ENCODE assay signal across 8 mouse cellular contexts in the genomic region with DNA sequence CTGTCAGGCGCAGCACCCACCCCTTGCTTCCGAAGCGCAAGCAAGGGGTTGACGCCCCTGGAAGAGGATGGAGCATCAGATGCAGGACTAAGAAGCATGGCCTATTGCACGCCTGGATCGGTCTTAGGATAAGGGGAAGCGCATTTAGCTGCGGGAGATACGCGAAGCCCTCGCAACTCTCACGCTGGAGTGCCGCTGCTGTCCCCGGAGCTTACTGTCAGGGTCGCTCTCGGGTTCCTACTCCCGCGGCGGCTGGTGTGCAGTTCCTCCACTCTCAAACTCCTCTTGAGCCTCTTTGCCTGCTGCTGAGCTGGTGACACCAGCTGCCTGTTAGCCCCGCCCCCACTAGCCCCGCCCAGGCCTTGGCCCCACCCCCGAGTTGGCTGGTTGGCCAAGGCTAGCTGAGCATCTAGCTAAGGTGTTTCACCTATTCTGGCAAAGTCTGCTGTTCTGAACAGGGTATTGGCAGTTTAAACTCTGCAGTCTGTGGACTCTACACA. TPM values are rescaled to one million over a fixed set of nuclear protein-coding genes. Genes with fewer than 3 reads are reported as not detected.
DNase-seq lines count a peak whose midpoint lies in the region; ATAC-seq and TF ChIP-seq lines count a peak whose summit lies in the region.

No protein-coding gene starts in this region.

- peak overlapping the region; percentile 80 for H3K9ac ChIP-seq in heart, embryonic 12.5 days
- peak overlapping the region; percentile 36; the same call in 1 of the 2 replicates for H3K9ac ChIP-seq in kidney, postnatal 0 days (ENCODE audit: low read depth, low read length)
- H3K9ac ChIP-seq in liver, adult 2 months (ENCODE audit: low read depth, low read length): peak overlapping the region; percentile 80

- DNase-seq in CD4-positive, CD25-positive, alpha-beta regulatory T cell, adult 2 months (ENCODE audit: low read depth, low spot score): peak; percentile 92
- peak; percentile 81 for DNase-seq in kidney, postnatal 0 days (ENCODE audit: low spot score)
- DNase-seq in liver, adult 2 months (ENCODE audit: extremely low read depth, low read depth, low spot score): peak; percentile 95
- DNase-seq in spleen, postnatal 4 days (ENCODE audit: low spot score in 2 of 2): peak; percentile 79 to 91

- no peaks in the 10 kb centered on the region for H3K36me3 ChIP-seq in heart, embryonic 12.5 days
- no peaks in the 10 kb centered on the region for H3K36me3 ChIP-seq in kidney, postnatal 0 days (ENCODE audit: insufficient read depth, low read length)
- peaks cover 6% of the 10 kb centered on the region; the same call in 1 of the 2 replicates for H3K36me3 ChIP-seq in liver, adult 2 months (ENCODE audit: control insufficient read depth, insufficient read depth, low read length)
- no peaks in the 10 kb centered on the region for H3K36me3 ChIP-seq in myocyte (ENCODE audit: control insufficient read depth, insufficient read depth)

- H3K4me3 ChIP-seq in brown adipose tissue, adult 24 weeks (ENCODE audit: insufficient read depth, low read depth, low read length): peak overlapping the region; percentile 73
- peak overlapping the region; percentile 64 for H3K4me3 ChIP-seq in heart, embryonic 12.5 days
- H3K4me3 ChIP-seq in kidney, postnatal 0 days (replicated peaks; ENCODE audit: low read depth, low read length): peak overlapping the region; percentile 40
- peak overlapping the region; percentile 70 for H3K4me3 ChIP-seq in liver, adult 2 months (ENCODE audit: insufficient read depth, low read depth, low read length)
- peak overlapping the region; percentile 38 for H3K4me3 ChIP-seq in myocyte

- H3ac ChIP-seq in myocyte (ENCODE audit: control insufficient read depth, insufficient read length): no peak overlapping the region

- peaks cover 14% of the 10 kb centered on the region; the same call in 1 of the 2 replicates for H3K27me3 ChIP-seq in heart, embryonic 12.5 days (replicated peaks)
- H3K27me3 ChIP-seq in kidney, postnatal 0 days (ENCODE audit: insufficient read depth, low read length): no peaks in the 10 kb centered on the region
- no peaks in the 10 kb centered on the region for H3K27me3 ChIP-seq in liver, adult 2 months (ENCODE audit: control insufficient read depth, insufficient read depth, low read length)
- no peaks in the 10 kb centered on the region for H3K27me3 ChIP-seq in myocyte (ENCODE audit: control insufficient read depth, insufficient read depth, insufficient read length)

- peak; percentile 95 for TF ChIP-seq POLR2A in liver, adult 2 months (IDR thresholded peaks at IDR 0.05; ENCODE audit: extremely low read depth, insufficient read depth, low read length)
- TF ChIP-seq POLR2A in myocyte (IDR thresholded peaks at IDR 0.05; ENCODE audit: insufficient read length, low read depth): peak; percentile 80

- H3K9me3 ChIP-seq in heart, embryonic 12.5 days (replicated peaks): no peaks in the 10 kb centered on the region
- H3K9me3 ChIP-seq in kidney, postnatal 0 days (replicated peaks; ENCODE audit: low read length): no peaks in the 10 kb centered on the region

- H3K4me2 ChIP-seq in heart, embryonic 12.5 days: peak overlapping the region; percentile 100
- peak overlapping the region; percentile 89 for H3K4me2 ChIP-seq in kidney, postnatal 0 days (ENCODE audit: low read length)
- H3K4me2 ChIP-seq in myocyte (ENCODE audit: low read depth): peak overlapping the region; percentile 96

- peak; percentile 66 for ATAC-seq in erythroid progenitor cell, adult 5-6 weeks (replicated peaks; ENCODE audit: low FRiP score, poor library complexity, severe bottlenecking)
- ATAC-seq in heart, embryonic 12.5 days (ENCODE audit: insufficient number of reproducible peaks, low FRiP score): peak; percentile 71
- ATAC-seq in kidney, postnatal 0 days (replicated peaks; ENCODE audit: low FRiP score, low read depth): peak; percentile 79

- peak overlapping the region; percentile 71 for H3K27ac ChIP-seq in brown adipose tissue, adult 24 weeks (replicated peaks; ENCODE audit: low read depth, low read length)
- peak overlapping the region; percentile 78 for H3K27ac ChIP-seq in heart, embryonic 12.5 days (ENCODE audit: poor library complexity, severe bottlenecking)
- peak overlapping the region; percentile 84 for H3K27ac ChIP-seq in kidney, postnatal 0 days
- peak overlapping the region; percentile 77 for H3K27ac ChIP-seq in liver, adult 2 months (replicated peaks; ENCODE audit: insufficient read depth, low read depth, low read length)

- no peak for TF ChIP-seq CTCF in kidney, postnatal 0 days (IDR thresholded peaks at IDR 0.05; ENCODE audit: low read depth)
- TF ChIP-seq CTCF in liver, adult 2 months (IDR thresholded peaks at IDR 0.05; ENCODE audit: low read depth, low read length): 0 out of 2 replicates have a peak, but pooled peaks have one; percentile 1

- WGBS in heart, embryonic 12.5 days: under 1% methylated on average over 22 of the region's 22 CpGs
- WGBS in kidney, postnatal 0 days: 0% methylated on average over 22 of the region's 22 CpGs
- WGBS in liver, adult 2 months: under 1% methylated on average over 22 of the region's 22 CpGs

- H3K79me2 ChIP-seq in liver, adult 2 months (ENCODE audit: control insufficient read depth, insufficient read depth, low read length): no peaks in the 10 kb centered on the region
- H3K79me2 ChIP-seq in myocyte (ENCODE audit: control insufficient read depth, insufficient read depth): no peaks in the 10 kb centered on the region

- H3K4me1 ChIP-seq in brown adipose tissue, adult 24 weeks (ENCODE audit: control insufficient read depth, insufficient read depth, insufficient read length, low read length): peaks cover 12% of the 10 kb centered on the region
- H3K4me1 ChIP-seq in heart, embryonic 12.5 days (replicated peaks): peaks cover 28% of the 10 kb centered on the region
- peaks cover 17% of the 10 kb centered on the region for H3K4me1 ChIP-seq in kidney, postnatal 0 days (replicated peaks; ENCODE audit: insufficient read depth, low read length)
- H3K4me1 ChIP-seq in liver, adult 2 months (ENCODE audit: control insufficient read depth, insufficient read depth, low read length): peaks cover 56% of the 10 kb centered on the region

TF ChIP-seq in myocyte, 11 proteins besides CTCF, POLR2A, EP300 and RAD21:
- TF ChIP-seq POLR2AphosphoS2 (IDR thresholded peaks at IDR 0.05; ENCODE audit: insufficient read length, low read depth): peak; percentile 82
- TF ChIP-seq REST (IDR thresholded peaks at IDR 0.05; ENCODE audit: insufficient read depth, insufficient read length): no peak

RNA-seq across cellular contexts. Expression of gene Ephx1, which starts 3.4 kb away (rescaled TPM):
- 27.4 and 27.8 TPM in 2 replicates for polyA plus RNA-seq in brown adipose tissue, adult 24 weeks (2012; ENCODE audit: insufficient read depth, insufficient read length, missing spikeins)
- total RNA-seq in erythroid progenitor cell, adult 5-6 weeks (2015; ENCODE audit: low replicate concordance): 7.5 and 9.4 TPM in 2 replicates
- 2.7 and 3.9 TPM in 2 replicates for total RNA-seq in erythroid progenitor cell, adult 5-6 weeks (2017; ENCODE audit: low replicate concordance)
- 5.0 and 5.1 TPM in 2 replicates for polyA plus RNA-seq in heart, embryonic 12.5 days (2016; fragmentation: Nextera tagmentation; extraction: Ambion mirVana)
- polyA plus RNA-seq in kidney, postnatal 0 days (2015; fragmentation: Nextera tagmentation; extraction: Ambion mirVana): 19.1 and 20.2 TPM in 2 replicates
- 220 and 428 TPM in 2 replicates for total RNA-seq in liver, adult 2 months (2014; rRNA removed)
- polyA plus RNA-seq in liver, adult 2 months (2012; rRNA removed): 287 and 304 TPM in 2 replicates
- polyA plus RNA-seq in myocyte (2012; fragmentation: generic; extraction: Trizol): 116 TPM

RNA-seq across cellular contexts. Expression of gene 9130409I23Rik, which starts 33.8 kb away (rescaled TPM):
- not detected in 2 replicates for polyA plus RNA-seq in brown adipose tissue, adult 24 weeks (2012; ENCODE audit: insufficient read depth, insufficient read length, missing spikeins)
- total RNA-seq in erythroid progenitor cell, adult 5-6 weeks (2015; ENCODE audit: low replicate concordance): not detected in 2 replicates
- total RNA-seq in erythroid progenitor cell, adult 5-6 weeks (2017; ENCODE audit: low replicate concordance): not detected in 2 replicates
- polyA plus RNA-seq in heart, embryonic 12.5 days (2016; fragmentation: Nextera tagmentation; extraction: Ambion mirVana): not detected in 2 replicates
- polyA plus RNA-seq in kidney, postnatal 0 days (2015; fragmentation: Nextera tagmentation; extraction: Ambion mirVana): 0.08 TPM in 1 of 2 replicates, not detected in the other
- 11.2 and 23.4 TPM in 2 replicates for total RNA-seq in liver, adult 2 months (2014; rRNA removed)
- 3.8 and 4.2 TPM in 2 replicates for polyA plus RNA-seq in liver, adult 2 months (2012; rRNA removed)
- not detected for polyA plus RNA-seq in myocyte (2012; fragmentation: generic; extraction: Trizol)

Comparison
In these comparisons a context has a peak if more than half of its experiments do, and no peak if none do; other contexts are left out.
1. Peak in every context shown above with its lines: DNase-seq, ATAC-seq, H3K4me3 ChIP-seq and H3K27ac ChIP-seq.